Mouse (Mus musculus) CH12.LX (cell line): ENCODE measurements around the gene Slc7a7. TPM values are rescaled to one million over a fixed set of nuclear protein-coding genes. Genes with fewer than 3 reads are reported as not detected.

Source experiments
- DNase-seq: peaks from one replicate; pipeline ENCODE4 v3.0.0-alpha.2; 2013; ENCODE audit errors: extremely low read depth
- H3K27ac ChIP-seq: 2 replicates; pipeline ENCODE4 v1.5.1; 2012; ENCODE audit warnings: low read depth, mild to moderate bottlenecking, control low read depth, moderate library complexity; ENCODE audit not compliant: insufficient read depth
- H3K27me3 ChIP-seq: replicated peaks from 2 replicates; pipeline ENCODE3; 2012; ENCODE audit warnings: inconsistent platforms
- H3K36me3 ChIP-seq, 2 experiments: replicated peaks in 1 of 2; 2 replicates each; pipeline versions ENCODE3 to v1.6.1; 2012; ENCODE audit warnings: inconsistent platforms in 1 of 2, low read length in 1 of 2, mild to moderate bottlenecking in 1 of 2, mixed read lengths in 1 of 2, moderate library complexity in 1 of 2; ENCODE audit not compliant: control insufficient read depth in 1 of 2, insufficient read depth in 1 of 2
- H3K4me1 ChIP-seq, 2 experiments: 2 replicates each; pipeline ENCODE4 v1.6.1; 2012; ENCODE audit warnings: inconsistent platforms in 1 of 2, moderate library complexity in 1 of 2; ENCODE audit not compliant: insufficient read depth in 2 of 2, control insufficient read depth in 1 of 2
- H3K4me2 ChIP-seq: 2 replicates; pipeline ENCODE4 v1.6.1; 2012; ENCODE audit warnings: low read depth, mild to moderate bottlenecking, control low read depth; ENCODE audit not compliant: poor library complexity, insufficient read depth, severe bottlenecking
- H3K4me3 ChIP-seq, 3 experiments: fragments of 150-350 bp in 1 of 3; sonication (generic) in 1 of 3; replicated peaks in 1 of 3; 2 replicates each; pipeline versions ENCODE3 to v1.5.1; 2011 to 2012; ENCODE audit warnings: low read depth in 2 of 3, low read length in 2 of 3, mild to moderate bottlenecking in 2 of 3, moderate library complexity in 2 of 3, control low read depth in 1 of 3, improper control_type of control experiment in 1 of 3, inconsistent platforms in 1 of 3, mixed read lengths in 1 of 3; ENCODE audit not compliant: poor library complexity in 1 of 3
- H3K79me2 ChIP-seq: replicated peaks from 2 replicates; pipeline ENCODE4 v1.6.1; 2012; ENCODE audit warnings: mild to moderate bottlenecking, moderate library complexity; ENCODE audit not compliant: control insufficient read depth, poor library complexity, insufficient read depth, severe bottlenecking; ENCODE audit errors: extremely low read depth
- H3K9ac ChIP-seq: 2 replicates; pipeline ENCODE4 v1.6.1; 2012; ENCODE audit warnings: low read depth, mild to moderate bottlenecking, control low read depth, moderate library complexity; ENCODE audit not compliant: insufficient read depth
- H3K9me3 ChIP-seq: replicated peaks from 2 replicates; pipeline ENCODE3; 2012; ENCODE audit warnings: low read length, inconsistent platforms, mixed read lengths
- BHLHE40 ChIP-seq: IDR thresholded peaks from 2 replicates; pipeline ENCODE4 v1.6.1; 2011; ENCODE audit warnings: mild to moderate bottlenecking, low read depth, low read length, improper control_type of control experiment
- CHD2 ChIP-seq: IDR thresholded peaks from 2 replicates; pipeline ENCODE4 v1.6.1; 2011; ENCODE audit warnings: low read length, improper control_type of control experiment
- CTCF ChIP-seq, 2 experiments: IDR thresholded peaks in 1 of 2; conservative IDR thresholded peaks in 1 of 2; 2 replicates each; pipeline ENCODE4 v1.5.1; 2011 to 2012; ENCODE audit warnings: low read depth in 2 of 2, low read length in 2 of 2, improper control_type of control experiment in 1 of 2, inconsistent platforms in 1 of 2, mild to moderate bottlenecking in 1 of 2, moderate library complexity in 1 of 2
- E2F4 ChIP-seq: IDR thresholded peaks from 2 replicates; pipeline ENCODE4 v1.6.1; 2011; ENCODE audit warnings: low read depth, low read length, improper control_type of control experiment; ENCODE audit not compliant: insufficient replicate concordance
- ELF1 ChIP-seq: IDR thresholded peaks from 2 replicates; pipeline ENCODE4 v1.6.1; 2014; ENCODE audit warnings: low read depth, mild to moderate bottlenecking, inconsistent platforms, low read length, improper control_type of control experiment
- EP300 ChIP-seq: IDR thresholded peaks from 2 replicates; pipeline ENCODE4 v1.6.1; 2011; ENCODE audit warnings: low read length, improper control_type of control experiment
- ETS1 ChIP-seq: conservative IDR thresholded peaks from 2 replicates; pipeline ENCODE4 v1.6.1; 2012; ENCODE audit warnings: low read depth, mild to moderate bottlenecking, inconsistent platforms, low read length, improper control_type of control experiment, moderate library complexity
- GABPA ChIP-seq: IDR thresholded peaks from 2 replicates; pipeline ENCODE4 v1.6.1; 2012; ENCODE audit warnings: low read depth, low read length, improper control_type of control experiment, inconsistent platforms; ENCODE audit not compliant: insufficient replicate concordance
- HCFC1 ChIP-seq: IDR thresholded peaks from 2 replicates; pipeline ENCODE4 v1.6.1; 2012; ENCODE audit warnings: low read depth, mild to moderate bottlenecking, inconsistent platforms, low read length, improper control_type of control experiment
- JUN ChIP-seq: IDR thresholded peaks from 2 replicates; pipeline ENCODE4 v1.6.1; 2011; ENCODE audit warnings: low read depth, mild to moderate bottlenecking, low read length, improper control_type of control experiment, moderate library complexity; ENCODE audit not compliant: insufficient read depth
- JUND ChIP-seq: conservative IDR thresholded peaks from 2 replicates; pipeline ENCODE4 v1.6.1; 2011; ENCODE audit warnings: low read depth, low read length, improper control_type of control experiment
- MAX ChIP-seq: IDR thresholded peaks from 2 replicates; pipeline ENCODE4 v1.6.1; 2011; ENCODE audit warnings: low read length, improper control_type of control experiment
- MAZ ChIP-seq: IDR thresholded peaks from 2 replicates; pipeline ENCODE4 v1.6.1; 2012; ENCODE audit warnings: low read depth, mild to moderate bottlenecking, inconsistent platforms, low read length, improper control_type of control experiment, moderate library complexity
- MEF2A ChIP-seq: IDR thresholded peaks from 2 replicates; pipeline ENCODE4 v1.6.1; 2014; ENCODE audit warnings: low read depth, mild to moderate bottlenecking, inconsistent platforms, low read length, improper control_type of control experiment, borderline replicate concordance
- NRF1 ChIP-seq: IDR thresholded peaks from 2 replicates; pipeline ENCODE4 v1.6.1; 2014; ENCODE audit warnings: low read depth, mild to moderate bottlenecking, inconsistent platforms, low read length, improper control_type of control experiment, moderate library complexity
- PAX5 ChIP-seq: IDR thresholded peaks from 2 replicates; pipeline ENCODE4 v1.6.1; 2012; ENCODE audit warnings: low read length, inconsistent platforms, mixed read lengths
- POLR2AphosphoS2 ChIP-seq: IDR thresholded peaks from 2 replicates; pipeline ENCODE4 v1.6.1; 2011; ENCODE audit warnings: low read depth, low read length, improper control_type of control experiment
- RCOR1 ChIP-seq: conservative IDR thresholded peaks from 2 replicates; pipeline ENCODE4 v1.6.1; 2012; ENCODE audit warnings: low read depth, mild to moderate bottlenecking, inconsistent platforms, low read length, improper control_type of control experiment
- SMC3 ChIP-seq: IDR thresholded peaks from 2 replicates; pipeline ENCODE4 v1.6.1; 2011; ENCODE audit warnings: low read depth, low read length, improper control_type of control experiment
- TBP ChIP-seq: conservative IDR thresholded peaks from 2 replicates; pipeline ENCODE4 v1.6.1; 2011; ENCODE audit warnings: low read depth, low read length, improper control_type of control experiment
- TCF12 ChIP-seq: IDR thresholded peaks from 2 replicates; pipeline ENCODE4 v1.6.1; 2014; ENCODE audit warnings: low read depth, mild to moderate bottlenecking, inconsistent platforms, low read length, improper control_type of control experiment
- USF1 ChIP-seq: IDR thresholded peaks from 2 replicates; pipeline ENCODE4 v1.6.1; 2014; ENCODE audit warnings: low read depth, mild to moderate bottlenecking, inconsistent platforms, low read length, improper control_type of control experiment
- USF2 ChIP-seq: conservative IDR thresholded peaks from 2 replicates; pipeline ENCODE4 v1.6.1; 2011; ENCODE audit warnings: low read depth, low read length, improper control_type of control experiment
- ZKSCAN1 ChIP-seq: IDR thresholded peaks from 2 replicates; pipeline ENCODE4 v1.6.1; 2012; ENCODE audit warnings: low read depth, inconsistent platforms, low read length, improper control_type of control experiment, borderline replicate concordance
- ZNF384 ChIP-seq: IDR thresholded peaks from 2 replicates; pipeline ENCODE4 v1.6.1; 2012; ENCODE audit warnings: low read depth, low read length, improper control_type of control experiment, inconsistent platforms
- dilution Hi-C: fragments of 300-500 bp; cut with MboI; formaldehyde crosslinking; loops from 2 replicates; pipeline ENCODE4 v1.14.3; 2020; ENCODE audit warnings: low sequenced_read_pairs; ENCODE audit not compliant: extremely low pct_unique_long_range_greater_than_20kb, extremely low pct_ligation_motif_present
- in situ Hi-C: fragments of 300-500 bp; cut with MboI; formaldehyde crosslinking; loops from 3 replicates; pipeline ENCODE4 v1.14.3; 2019; ENCODE audit warnings: low sequenced_read_pairs, low pct_ligation_motif_present, low pct_unique_long_range_greater_than_20kb, mixed read lengths
- polyA plus RNA-seq: library from polyadenylated mRNA; unstranded; fragments of >175 nt; gene quantifications from 2 replicates; pipeline ENCODE4 v1.2.1, GENCODE M21; 2012; ENCODE audit warnings: low read depth; ENCODE audit not compliant: insufficient read length
- total RNA-seq, 2 experiments: library from RNA; depleted of rRNA; stranded (reverse); fragments of 300-350 nt in 1 of 2; fragments of >200 nt in 1 of 2; gene quantifications; 2 replicates each; pipeline ENCODE4 v1.2.3; 2012 to 2014

Slc7a7 gene
- total and polyA plus RNA-seq, 3 experiments: 27.8 to 50.4 (median 45.4) TPM

GRCm38 (mm10) chr14:54442548-54442947, 25.0 kb upstream of the Slc7a7 start:
- Histone ChIP-seq H3K27me3 (no peaks in the 10 kb centered on the region), H3K27ac (no peak overlapping the region), H3K4me1 (peaks cover 5 to 26% of the 10 kb centered on the region in 2 experiments), H3K79me2 (no peaks in the 10 kb centered on the region), H3K9me3 (no peaks in the 10 kb centered on the region), H3K9ac (no peak overlapping the region), H3K4me2 (no peak overlapping the region)
- TF ChIP-seq ZNF384 (no peak), MEF2A (no peak)
- TF ChIP-seq, all 38 proteins: peak for 0
- Histone ChIP-seq H3K4me3 (no peak overlapping the region), H3K36me3 (no peaks in the 10 kb centered on the region)
- dilution Hi-C loops: no loop called here
- in situ Hi-C loops: no loop called here
- no peak for DNase-seq

- peaks cover 7 to 26% of the 10 kb centered on the region in 2 experiments for H3K4me1 ChIP-seq
- no peak for DNase-seq
Measured at GRCm38 (mm10) chr14:54441365-54441764, 23.8 kb upstream of the Slc7a7 start.

GRCm38 (mm10) chr14:54440538-54440937, 23.0 kb upstream of the Slc7a7 start:
- Histone ChIP-seq H3K4me2 (no peak overlapping the region), H3K27ac (no peak overlapping the region), H3K9ac (no peak overlapping the region)
- no peak for DNase-seq
- no peak for TF ChIP-seq ZNF384
- TF ChIP-seq TBP: no peak
- TF ChIP-seq E2F4: no peak
- no peak for TF ChIP-seq PAX5
- TF ChIP-seq JUND: no peak
- no peak for TF ChIP-seq SMC3
- no peak for TF ChIP-seq NRF1
- no peak for TF ChIP-seq BHLHE40
- no peak for TF ChIP-seq CHD2
- no peak for TF ChIP-seq EP300
- no peak for TF ChIP-seq MAX
- TF ChIP-seq POLR2AphosphoS2: no peak
- TF ChIP-seq ELF1: no peak
- TF ChIP-seq, all 38 proteins: peak for 0
- Histone ChIP-seq H3K27me3 (no peaks in the 10 kb centered on the region), H3K36me3 (no peaks in the 10 kb centered on the region), H3K4me1 (peaks cover 11 to 31% of the 10 kb centered on the region in 2 experiments), H3K79me2 (no peaks in the 10 kb centered on the region), H3K4me3 (no peak overlapping the region), H3K9me3 (no peaks in the 10 kb centered on the region)
- dilution Hi-C loops: no loop called here
- in situ Hi-C loops: no loop called here

More at GRCm38 (mm10) chr14:54441365-54441764, 23.8 kb upstream of the Slc7a7 start:
- no peaks in the 10 kb centered on the region for H3K36me3 ChIP-seq
- TF ChIP-seq EP300 (no peak), PAX5 (no peak), TBP (no peak), JUN (no peak), ZKSCAN1 (no peak), BHLHE40 (no peak), RCOR1 (no peak), USF2 (no peak), USF1 (no peak), ZNF384 (no peak), TCF12 (no peak), MEF2A (no peak), ETS1 (no peak), E2F4 (no peak), CHD2 (no peak), HCFC1 (no peak), GABPA (no peak), MAZ (no peak), CTCF (conservative IDR thresholded peaks at IDR 0.05 in 1 of 2, IDR thresholded peaks at IDR 0.05 in 1 of 2; ENCODE audit: low read depth in 2 of 2, low read length in 2 of 2) (no peak)
- no peaks in the 10 kb centered on the region for H3K79me2 ChIP-seq
- dilution Hi-C loops (no loop called here), in situ Hi-C loops (no loop called here)
- H3K27me3 ChIP-seq: no peaks in the 10 kb centered on the region
- H3K4me3 ChIP-seq: no peak overlapping the region
- no peak overlapping the region for H3K27ac ChIP-seq
- H3K4me2 ChIP-seq: no peak overlapping the region
- no peaks in the 10 kb centered on the region for H3K9me3 ChIP-seq
- no peak overlapping the region for H3K9ac ChIP-seq
